Mouse (Mus musculus): ENCODE measurements at regions not wholly inside any gene's neighbourhood (a gene's known extent, or its start where the extent isn't known, plus 50 kb on each side); places are given as distances from the start of the nearest gene placed in this dataset.

DNA sequence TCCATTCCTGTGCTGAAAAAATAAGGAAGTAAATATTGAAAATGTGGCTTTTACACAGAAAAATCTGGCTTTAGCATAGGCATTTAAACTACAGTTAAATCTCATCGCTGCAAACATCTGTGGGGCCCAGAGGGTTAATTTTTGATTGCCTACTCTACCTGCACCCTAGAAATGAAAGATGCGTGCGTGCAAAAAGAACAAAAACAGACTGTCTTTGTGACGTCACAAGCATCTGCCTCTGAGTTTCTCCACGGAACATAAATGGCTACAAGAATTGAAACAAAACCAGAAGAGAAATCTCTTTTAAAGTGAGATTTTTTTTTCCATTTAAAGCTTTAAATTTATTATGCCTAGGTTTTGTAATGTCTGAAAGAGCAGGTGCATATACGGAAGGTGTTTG, 166.0 kb upstream of the Lcorl start:
- Histone ChIP-seq H3K4me3 (no peak overlapping the region), H3K36me3 (ENCODE audit: control insufficient read depth, insufficient read depth) (no peaks in the 10 kb centered on the region), H3K4me2 (ENCODE audit: low read depth) (no peak overlapping the region), H3K79me2 (ENCODE audit: control insufficient read depth, insufficient read depth) (no peaks in the 10 kb centered on the region), H3K27me3 (ENCODE audit: control insufficient read depth, insufficient read depth, insufficient read length) (no peaks in the 10 kb centered on the region), H3ac (ENCODE audit: control insufficient read depth, insufficient read length) (no peak overlapping the region)
- TF ChIP-seq MAX (IDR thresholded peaks at IDR 0.05; ENCODE audit: low read depth) (no peak), E2F4 (IDR thresholded peaks at IDR 0.05; ENCODE audit: insufficient read depth) (no peak), REST (IDR thresholded peaks at IDR 0.05; ENCODE audit: insufficient read depth, insufficient read length) (no peak), MYOG (IDR thresholded peaks at IDR 0.05; ENCODE audit: control insufficient read depth in 1 of 3, insufficient read depth in 1 of 3, insufficient read length in 2 of 3, low read depth in 2 of 3) (no peak), CEBPB (IDR thresholded peaks at IDR 0.05; ENCODE audit: insufficient read depth, poor library complexity, severe bottlenecking) (no peak), POLR2A (IDR thresholded peaks at IDR 0.05; ENCODE audit: insufficient read length, low read depth) (no peak), TCF12 (IDR thresholded peaks at IDR 0.05; ENCODE audit: insufficient read depth, poor library complexity, severe bottlenecking) (no peak), TCF3 (IDR thresholded peaks at IDR 0.05; ENCODE audit: insufficient read length, low read depth) (no peak), MYOD1 (IDR thresholded peaks at IDR 0.05; ENCODE audit: control insufficient read depth in 1 of 3, insufficient read length in 2 of 3, low read depth in 2 of 3) (no peak), USF1 (IDR thresholded peaks at IDR 0.05; ENCODE audit: low read depth) (no peak), SRF (IDR thresholded peaks at IDR 0.05; ENCODE audit: control insufficient read depth, insufficient read length, low read depth) (no peak), POLR2AphosphoS2 (IDR thresholded peaks at IDR 0.05; ENCODE audit: insufficient read length, low read depth) (no peak)

DNA sequence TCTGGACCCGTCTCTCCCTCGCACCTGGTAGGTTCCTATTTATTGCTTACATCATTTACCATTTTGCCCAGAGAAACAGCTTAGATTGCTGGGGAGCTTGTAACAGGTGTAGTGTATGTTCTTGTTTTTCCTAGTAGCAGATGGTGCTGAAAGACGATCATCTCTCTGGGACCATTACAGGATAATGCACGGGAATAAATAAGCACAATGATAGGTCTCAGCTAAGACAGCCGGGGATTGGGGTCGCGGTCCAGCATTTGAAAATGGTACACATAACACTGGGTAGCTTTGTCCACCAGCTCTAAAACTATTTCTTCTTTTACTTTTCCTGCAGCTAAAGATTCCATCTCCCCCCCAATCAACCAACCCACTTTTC, 164.6 kb upstream of the Lcorl start:
- Histone ChIP-seq H3K79me2 (ENCODE audit: control insufficient read depth, insufficient read depth) (no peaks in the 10 kb centered on the region), H3K36me3 (ENCODE audit: control insufficient read depth, insufficient read depth) (no peaks in the 10 kb centered on the region), H3K4me3 (no peak overlapping the region), H3K27me3 (ENCODE audit: control insufficient read depth, insufficient read depth, insufficient read length) (no peaks in the 10 kb centered on the region), H3K4me2 (ENCODE audit: low read depth) (no peak overlapping the region), H3ac (ENCODE audit: control insufficient read depth, insufficient read length) (no peak overlapping the region)
- TF ChIP-seq CEBPB (IDR thresholded peaks at IDR 0.05; ENCODE audit: insufficient read depth, poor library complexity, severe bottlenecking) (no peak), POLR2A (IDR thresholded peaks at IDR 0.05; ENCODE audit: insufficient read length, low read depth) (no peak), MYOG (IDR thresholded peaks at IDR 0.05; ENCODE audit: control insufficient read depth in 1 of 3, insufficient read depth in 1 of 3, insufficient read length in 2 of 3, low read depth in 2 of 3) (no peak), SRF (IDR thresholded peaks at IDR 0.05; ENCODE audit: control insufficient read depth, insufficient read length, low read depth) (no peak), MAX (IDR thresholded peaks at IDR 0.05; ENCODE audit: low read depth) (no peak)

DNA sequence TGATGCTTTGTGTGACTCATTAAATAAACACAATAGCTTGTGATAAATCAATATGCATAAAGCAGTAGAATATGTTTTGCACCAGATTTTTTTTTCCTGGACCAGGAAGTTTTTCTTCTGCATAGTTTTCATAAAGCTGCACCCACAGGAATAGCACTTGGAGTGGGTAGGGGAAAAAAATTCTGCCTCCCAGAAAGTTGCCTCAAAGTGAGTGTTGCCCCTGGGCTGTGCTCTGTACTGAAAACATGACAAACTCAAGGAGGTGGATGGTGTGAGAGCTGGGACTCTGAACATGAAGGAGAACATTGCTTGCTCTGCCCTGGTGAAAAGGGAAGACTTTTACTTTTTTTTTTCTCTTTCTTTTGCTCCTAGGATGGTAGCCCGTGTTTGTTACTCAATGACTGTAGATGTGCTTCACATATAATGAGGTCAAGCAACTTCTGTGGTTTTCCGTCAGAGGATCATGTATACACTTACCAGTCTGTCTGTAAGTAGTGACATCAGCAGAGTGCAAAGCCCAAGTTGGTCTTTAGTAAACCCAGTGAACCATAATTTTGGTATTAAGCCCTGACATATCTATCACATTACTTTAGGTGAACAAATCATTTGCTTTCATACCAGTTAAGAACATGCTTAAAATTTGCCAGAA, 164.1 kb upstream of the Lcorl start:
- no peak overlapping the region for H3ac ChIP-seq (ENCODE audit: control insufficient read depth, insufficient read length)
- no peaks in the 10 kb centered on the region for H3K27me3 ChIP-seq (ENCODE audit: control insufficient read depth, insufficient read depth, insufficient read length)
- no peak for TF ChIP-seq REST (IDR thresholded peaks at IDR 0.05; ENCODE audit: insufficient read depth, insufficient read length)
- no peak for TF ChIP-seq USF1 (IDR thresholded peaks at IDR 0.05; ENCODE audit: low read depth)
- TF ChIP-seq SRF (IDR thresholded peaks at IDR 0.05; ENCODE audit: control insufficient read depth, insufficient read length, low read depth) = no peak
- TF ChIP-seq MAX (IDR thresholded peaks at IDR 0.05; ENCODE audit: low read depth) = no peak
- TF ChIP-seq TCF3 (IDR thresholded peaks at IDR 0.05; ENCODE audit: insufficient read length, low read depth) = no peak
- no peak for TF ChIP-seq POLR2AphosphoS2 (IDR thresholded peaks at IDR 0.05; ENCODE audit: insufficient read length, low read depth)
- TF ChIP-seq E2F4 (IDR thresholded peaks at IDR 0.05; ENCODE audit: insufficient read depth) = no peak
- TF ChIP-seq TCF12 (IDR thresholded peaks at IDR 0.05; ENCODE audit: insufficient read depth, poor library complexity, severe bottlenecking) = no peak
- TF ChIP-seq CEBPB (IDR thresholded peaks at IDR 0.05; ENCODE audit: insufficient read depth, poor library complexity, severe bottlenecking) = no peak
- no peak for TF ChIP-seq MYOG (IDR thresholded peaks at IDR 0.05; ENCODE audit: control insufficient read depth in 1 of 3, insufficient read depth in 1 of 3, insufficient read length in 2 of 3, low read depth in 2 of 3)
- no peak for TF ChIP-seq POLR2A (IDR thresholded peaks at IDR 0.05; ENCODE audit: insufficient read length, low read depth)
- TF ChIP-seq MYOD1 (IDR thresholded peaks at IDR 0.05; ENCODE audit: control insufficient read depth in 1 of 3, insufficient read length in 2 of 3, low read depth in 2 of 3) = no peak
- H3K4me2 ChIP-seq (ENCODE audit: low read depth) = no peak overlapping the region
- H3K36me3 ChIP-seq (ENCODE audit: control insufficient read depth, insufficient read depth) = no peaks in the 10 kb centered on the region
- no peaks in the 10 kb centered on the region for H3K79me2 ChIP-seq (ENCODE audit: control insufficient read depth, insufficient read depth)
- no peak overlapping the region for H3K4me3 ChIP-seq

DNA sequence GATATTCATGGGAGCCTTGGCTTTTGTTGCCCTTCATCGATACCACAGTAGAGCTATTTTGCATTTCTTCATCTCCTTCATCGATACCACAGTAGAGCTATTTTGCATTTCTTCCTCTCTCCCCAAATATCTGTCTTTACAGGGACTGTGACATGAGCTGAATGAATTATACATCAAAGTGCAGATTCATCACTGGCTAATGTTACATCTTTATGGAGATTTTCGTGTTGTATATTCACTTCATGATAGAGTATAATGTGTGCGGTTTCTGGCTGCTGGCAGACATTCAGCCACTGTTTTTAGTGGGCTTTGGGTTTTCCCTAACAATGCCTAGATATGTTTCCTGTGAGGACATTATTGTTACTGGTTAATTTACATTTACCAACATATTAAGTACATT, 162.8 kb upstream of the Lcorl start:
- no peaks in the 10 kb centered on the region for H3K36me3 ChIP-seq (ENCODE audit: control insufficient read depth, insufficient read depth)
- H3K4me2 ChIP-seq (ENCODE audit: low read depth) = no peak overlapping the region

DNA sequence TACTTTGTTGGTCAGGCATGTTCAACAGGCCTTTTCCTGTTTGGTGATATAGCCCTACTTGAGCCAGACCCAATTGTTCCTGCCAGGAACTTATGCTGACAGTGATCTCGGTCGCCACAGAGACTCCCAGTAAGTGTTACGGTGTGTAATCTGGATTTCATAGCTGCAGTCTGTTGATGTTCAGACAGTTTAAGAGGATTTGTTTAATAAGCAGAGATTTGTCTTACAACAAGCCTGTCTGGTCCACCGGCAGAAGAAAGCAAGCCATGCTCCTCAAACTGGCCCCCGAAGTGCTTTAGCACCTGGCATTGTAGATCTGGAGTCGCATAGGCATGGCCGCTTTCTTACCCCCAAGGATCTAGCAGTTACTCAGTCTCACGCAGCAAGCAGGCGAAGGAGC, 150.0 kb upstream of the Lcorl start:
- no peak overlapping the region for H3K4me3 ChIP-seq
- H3K27me3 ChIP-seq (ENCODE audit: control insufficient read depth, insufficient read depth, insufficient read length) = no peaks in the 10 kb centered on the region
- TF ChIP-seq CEBPB (IDR thresholded peaks at IDR 0.05; ENCODE audit: insufficient read depth, poor library complexity, severe bottlenecking) (no peak), REST (IDR thresholded peaks at IDR 0.05; ENCODE audit: insufficient read depth, insufficient read length) (no peak), MYOG (IDR thresholded peaks at IDR 0.05; ENCODE audit: control insufficient read depth in 1 of 3, insufficient read depth in 1 of 3, insufficient read length in 2 of 3, low read depth in 2 of 3) (no peak), TCF3 (IDR thresholded peaks at IDR 0.05; ENCODE audit: insufficient read length, low read depth) (no peak)
- H3K79me2 ChIP-seq (ENCODE audit: control insufficient read depth, insufficient read depth) = no peaks in the 10 kb centered on the region
- no peaks in the 10 kb centered on the region for H3K36me3 ChIP-seq (ENCODE audit: control insufficient read depth, insufficient read depth)
- no peak overlapping the region for H3K4me2 ChIP-seq (ENCODE audit: low read depth)
- no peak overlapping the region for H3ac ChIP-seq (ENCODE audit: control insufficient read depth, insufficient read length)

More for the DNA sequence above, 162.8 kb upstream of the Lcorl start:
- no peaks in the 10 kb centered on the region for H3K79me2 ChIP-seq (ENCODE audit: control insufficient read depth, insufficient read depth)
- H3ac ChIP-seq (ENCODE audit: control insufficient read depth, insufficient read length) = no peak overlapping the region
- TF ChIP-seq MAX (IDR thresholded peaks at IDR 0.05; ENCODE audit: low read depth) = no peak
- no peak for TF ChIP-seq TCF12 (IDR thresholded peaks at IDR 0.05; ENCODE audit: insufficient read depth, poor library complexity, severe bottlenecking)
- TF ChIP-seq SRF (IDR thresholded peaks at IDR 0.05; ENCODE audit: control insufficient read depth, insufficient read length, low read depth) = no peak
- TF ChIP-seq E2F4 (IDR thresholded peaks at IDR 0.05; ENCODE audit: insufficient read depth) = no peak
- TF ChIP-seq POLR2A (IDR thresholded peaks at IDR 0.05; ENCODE audit: insufficient read length, low read depth) = no peak
- TF ChIP-seq POLR2AphosphoS2 (IDR thresholded peaks at IDR 0.05; ENCODE audit: insufficient read length, low read depth) = no peak
- no peak for TF ChIP-seq CEBPB (IDR thresholded peaks at IDR 0.05; ENCODE audit: insufficient read depth, poor library complexity, severe bottlenecking)
- TF ChIP-seq USF1 (IDR thresholded peaks at IDR 0.05; ENCODE audit: low read depth) = no peak
- TF ChIP-seq TCF3 (IDR thresholded peaks at IDR 0.05; ENCODE audit: insufficient read length, low read depth) = no peak
- no peak overlapping the region for H3K4me3 ChIP-seq
- H3K27me3 ChIP-seq (ENCODE audit: control insufficient read depth, insufficient read depth, insufficient read length) = no peaks in the 10 kb centered on the region

Data from myocyte (in vitro differentiated cells).